Mouse (Mus musculus) adrenal gland, postnatal 0 days (tissue): ENCODE data around the gene Cdk19. TPM values are rescaled to one million over a fixed set of nuclear protein-coding genes. Genes with fewer than 3 reads are reported as not detected.

Experiments used
- polyA plus RNA-seq: library from polyadenylated mRNA; unstranded; fragments of >200 nt; fragmentation: Nextera tagmentation; extraction: Ambion mirVana; gene quantifications from 2 replicates; pipeline ENCODE4 v1.2.1, GENCODE M21; 2015

Gene Cdk19
- 4.4 and 5.3 TPM in 2 replicates for polyA plus RNA-seq

DNA sequence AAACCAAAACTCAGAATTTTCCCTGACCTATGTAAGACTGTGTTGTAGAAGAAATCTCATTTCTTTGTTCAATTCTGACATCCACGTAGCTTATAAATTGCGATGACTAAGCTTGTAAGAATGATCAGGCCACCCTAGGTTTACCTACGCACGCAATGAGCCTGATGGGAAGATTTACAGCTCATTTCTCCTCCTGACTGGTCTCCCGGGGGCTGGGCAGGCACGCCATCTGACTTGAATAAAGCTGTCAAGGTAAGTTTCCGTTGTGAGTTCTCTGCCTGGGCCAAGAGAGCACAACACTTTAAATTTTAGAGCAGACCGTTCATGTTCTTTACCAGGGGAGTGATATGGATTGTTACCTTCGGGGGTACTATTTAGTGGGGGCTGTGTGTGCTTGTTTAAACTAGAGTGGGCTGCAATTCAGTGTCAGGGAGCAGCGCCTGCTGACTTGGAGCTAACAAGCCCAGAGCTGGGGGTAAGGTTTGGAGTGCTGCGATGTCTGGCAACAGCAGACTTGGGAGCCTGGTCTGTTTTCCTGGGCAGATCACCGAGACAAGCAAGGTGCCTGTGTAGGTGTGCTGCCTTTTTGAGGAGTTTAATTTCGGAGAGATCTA lies at the start of gene Cdk19:
Cdk19 (plus strand) TSS at position 214 of the 614 bp plus-strand sequence.

DNA sequence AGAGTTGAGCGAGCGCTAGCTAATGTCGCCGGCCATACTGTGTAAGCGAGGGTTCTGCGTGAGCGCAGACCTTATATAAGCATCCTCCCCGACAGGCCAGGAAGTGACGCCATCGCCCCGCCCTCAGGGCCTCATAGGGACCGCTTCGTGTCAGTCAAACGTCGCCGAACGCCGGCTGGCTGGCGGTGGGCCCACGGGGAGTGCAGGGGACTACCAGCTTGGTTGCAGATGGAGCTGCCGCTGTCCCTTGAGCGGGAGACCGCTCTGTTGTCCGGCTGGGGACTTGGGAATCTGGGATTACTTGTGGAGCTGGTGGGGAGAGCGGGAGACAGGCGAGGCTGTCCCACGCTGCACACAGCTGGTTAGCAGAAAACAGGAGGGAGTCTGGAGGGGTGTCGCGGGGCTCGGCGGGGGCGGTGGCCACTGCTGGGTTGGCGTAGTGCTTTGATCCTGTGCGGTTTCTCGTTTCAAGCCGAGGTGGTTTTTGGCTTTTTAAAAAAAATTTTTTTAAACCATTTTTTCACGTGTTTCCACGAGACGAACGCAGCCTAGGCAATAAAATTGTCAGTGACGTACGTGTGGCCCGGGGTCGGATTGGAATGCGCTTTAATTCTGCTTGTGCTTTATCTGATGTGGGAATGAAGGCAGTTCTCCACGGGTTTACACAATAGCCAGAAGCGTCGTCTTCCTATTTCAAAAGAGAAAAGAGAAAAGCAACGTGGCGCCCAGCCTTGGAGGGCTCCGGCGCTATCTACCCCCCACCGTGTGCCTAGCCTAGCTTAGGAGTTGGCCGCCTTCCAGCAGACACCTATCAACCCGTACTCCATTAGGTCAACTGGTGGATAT lies 37.0 kb upstream of the Cdk19 start, which contains the start of gene Amd1:
Amd1 (minus strand) TSS at position 47 of the 846 bp plus-strand sequence.

Other genes starting within 250 kb of the Cdk19 start
- 6.0 and 7.9 TPM in 2 replicates for gene Slc16a10, start 197.3 kb upstream of the Cdk19 start, polyA plus RNA-seq
- 62.1 and 63.0 TPM in 2 replicates for gene Rpf2, start 92.5 kb upstream of the Cdk19 start, polyA plus RNA-seq
- gene Gtf3c6, start 81.5 kb upstream of the Cdk19 start, polyA plus RNA-seq = 72.1 and 81.5 TPM in 2 replicates
- 22.1 and 36.8 TPM in 2 replicates for gene Amd1, start 37.4 kb upstream of the Cdk19 start, polyA plus RNA-seq
- not detected in 2 replicates for gene Slc22a16, start 230.8 kb downstream of the Cdk19 start, polyA plus RNA-seq